Mouse (Mus musculus) forebrain, embryonic 13.5 days (tissue): Measurements from ENCODE around the gene Mrpl50. TPM values are rescaled to one million over a fixed set of nuclear protein-coding genes. Genes with fewer than 3 reads are reported as not detected.
"Not testable (repeated sequence)": the region's sequence is repeated elsewhere in the genome, so short reads cannot be mapped to it uniquely, and the experiment has no call there.

Experiments
- ATAC-seq: fragments of 200-750 bp; cut with Nextera tagmentation; 2 replicates; pipeline ENCODE4 v1.8.0; 2017
- H3K27ac ChIP-seq: fragments of 300-500 bp; sonication (generic); 2 replicates; pipeline ENCODE4 v1.5.1; 2015; ENCODE audit warnings: inconsistent platforms, mild to moderate bottlenecking, moderate library complexity
- H3K27me3 ChIP-seq: fragments of 300-500 bp; sonication (generic); 2 replicates; pipeline ENCODE4 v1.6.1; 2015; ENCODE audit warnings: mild to moderate bottlenecking, inconsistent platforms
- H3K36me3 ChIP-seq: fragments of 300-500 bp; sonication (generic); 2 replicates; pipeline ENCODE4 v1.6.1; 2015; ENCODE audit warnings: mild to moderate bottlenecking, inconsistent platforms; ENCODE audit not compliant: poor library complexity, severe bottlenecking
- H3K4me1 ChIP-seq: fragments of 300-500 bp; sonication (generic); 2 replicates; pipeline ENCODE4 v1.6.1; 2015; ENCODE audit warnings: inconsistent platforms
- H3K4me2 ChIP-seq: fragments of 300-500 bp; sonication (generic); 2 replicates; pipeline ENCODE4 v1.6.1; 2015; ENCODE audit warnings: inconsistent platforms, mild to moderate bottlenecking, moderate library complexity
- H3K4me3 ChIP-seq: fragments of 300-500 bp; sonication (generic); 2 replicates; pipeline ENCODE4 v1.5.1; 2015; ENCODE audit warnings: mild to moderate bottlenecking, inconsistent platforms
- H3K9ac ChIP-seq: fragments of 300-500 bp; sonication (generic); 2 replicates; pipeline ENCODE4 v1.6.1; 2015; ENCODE audit warnings: mild to moderate bottlenecking, inconsistent platforms
- H3K9me3 ChIP-seq: fragments of 300-500 bp; sonication (generic); replicated peaks from 2 replicates; pipeline ENCODE4 v1.6.1; 2016; ENCODE audit warnings: inconsistent platforms
- WGBS: fragments of 180-500 bp; shearing (Covaris S2); methylation state at CpG from one replicate; pipeline ENCODE4 v1.1.7; 2015; 5-methylcytosine and 5-hydroxymethylcytosine counted together
- polyA plus RNA-seq: library from polyadenylated mRNA; unstranded; fragments of >200 nt; fragmentation: Nextera tagmentation; extraction: Ambion mirVana; gene quantifications from 2 replicates; pipeline ENCODE4 v1.2.1, GENCODE M21; 2015

Gene Mrpl50
- polyA plus RNA-seq, 1 experiment from 2014 or later, result 82.1 TPM

DNA sequence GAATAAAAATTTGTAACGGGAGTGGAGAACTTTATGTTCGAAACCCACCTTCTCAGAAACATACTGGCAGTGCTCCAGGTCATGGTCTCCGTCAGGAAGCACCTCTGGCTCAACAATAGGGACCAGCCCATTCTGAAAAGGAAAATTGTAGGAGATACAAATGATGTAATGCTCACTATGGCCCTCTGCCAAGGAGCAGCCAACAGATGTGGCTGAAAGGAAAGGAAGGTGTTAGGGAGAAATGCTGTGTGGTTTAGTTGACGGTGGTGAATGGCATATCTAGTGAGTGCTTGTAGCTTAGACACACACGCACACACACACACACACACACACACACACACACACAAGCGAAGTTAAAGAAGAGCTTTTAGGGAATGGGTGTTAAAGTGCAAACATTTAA, 18.8 kb upstream of the Mrpl50 start:
- Histone ChIP-seq H3K36me3 (no peaks in the 10 kb centered on the region), H3K27ac (no peak overlapping the region), H3K4me2 (no peak overlapping the region), H3K27me3 (no peaks in the 10 kb centered on the region), H3K9ac (no peak overlapping the region), H3K9me3 (no peaks in the 10 kb centered on the region), H3K4me1 (no peaks in the 10 kb centered on the region), H3K4me3 (no peak overlapping the region)
- no peak for ATAC-seq
- WGBS, result 61% methylated on average over 6 of the region's 6 CpGs

DNA sequence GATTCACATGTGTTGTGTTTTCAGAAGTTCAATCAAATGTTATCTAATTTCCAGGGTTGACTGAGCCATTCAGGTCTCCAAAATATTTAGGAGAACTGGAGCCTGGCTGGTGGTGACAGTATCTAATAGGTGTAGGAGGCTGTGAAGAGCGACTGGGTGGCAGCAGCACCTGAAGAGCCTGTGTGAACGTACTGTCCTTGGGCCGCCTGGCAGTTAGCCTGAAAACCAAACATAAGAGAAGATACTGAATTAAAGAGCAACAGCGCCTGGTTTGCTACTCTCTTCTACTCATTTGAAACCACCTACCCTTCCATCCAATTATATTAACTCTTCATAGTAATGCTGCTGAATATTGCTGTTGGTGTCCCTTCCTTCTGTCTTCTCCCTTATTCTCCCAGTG, 15.8 kb upstream of the Mrpl50 start:
- no peak overlapping the region for H3K9ac ChIP-seq
- no peaks in the 10 kb centered on the region for H3K9me3 ChIP-seq
- H3K4me1 ChIP-seq, result no peaks in the 10 kb centered on the region
- no peak overlapping the region for H3K4me3 ChIP-seq
- 89% methylated on average over 4 of the region's 4 CpGs for WGBS
- H3K36me3 ChIP-seq, result peaks cover 9% of the 10 kb centered on the region
- no peaks in the 10 kb centered on the region for H3K27me3 ChIP-seq
- ATAC-seq, result no peak
- no peak overlapping the region for H3K27ac ChIP-seq
- H3K4me2 ChIP-seq, result no peak overlapping the region

DNA sequence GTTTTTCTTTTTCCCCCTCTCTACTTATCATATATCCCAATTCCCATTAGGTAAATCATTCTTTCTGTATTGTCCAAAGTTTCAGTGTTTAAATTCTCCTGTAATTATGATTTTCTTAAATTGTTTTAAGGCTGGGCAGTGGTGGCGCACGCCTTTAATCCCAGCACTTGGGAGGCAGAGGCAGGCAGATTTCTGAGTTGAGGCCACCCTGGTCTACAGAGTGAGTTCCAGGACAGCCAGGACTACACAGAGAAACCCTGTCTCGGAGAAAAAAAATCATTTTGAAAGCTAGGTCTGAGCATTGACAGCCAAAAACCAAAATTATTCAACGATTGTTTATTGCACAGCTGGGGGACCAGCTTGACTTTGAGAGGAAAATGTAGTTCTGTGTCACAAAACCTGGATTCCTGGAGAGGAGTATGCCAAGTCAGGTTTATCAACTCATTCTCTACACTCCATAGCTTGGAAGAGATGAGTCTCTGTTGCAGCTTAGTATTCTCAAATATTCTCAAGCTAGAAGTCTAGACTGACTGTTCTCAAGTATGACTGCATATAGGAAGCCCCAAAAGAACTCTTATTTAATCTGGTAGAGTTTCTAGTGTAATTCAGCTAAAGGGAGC, 14.9 kb upstream of the Mrpl50 start:
- Histone ChIP-seq H3K4me3 (no peak overlapping the region), H3K27ac (no peak overlapping the region), H3K36me3 (peaks cover 12% of the 10 kb centered on the region), H3K9ac (no peak overlapping the region), H3K4me2 (no peak overlapping the region), H3K27me3 (no peaks in the 10 kb centered on the region), H3K9me3 (no peaks in the 10 kb centered on the region), H3K4me1 (no peaks in the 10 kb centered on the region)
- no peak for ATAC-seq
- 90% methylated on average over 4 of the region's 4 CpGs for WGBS

DNA sequence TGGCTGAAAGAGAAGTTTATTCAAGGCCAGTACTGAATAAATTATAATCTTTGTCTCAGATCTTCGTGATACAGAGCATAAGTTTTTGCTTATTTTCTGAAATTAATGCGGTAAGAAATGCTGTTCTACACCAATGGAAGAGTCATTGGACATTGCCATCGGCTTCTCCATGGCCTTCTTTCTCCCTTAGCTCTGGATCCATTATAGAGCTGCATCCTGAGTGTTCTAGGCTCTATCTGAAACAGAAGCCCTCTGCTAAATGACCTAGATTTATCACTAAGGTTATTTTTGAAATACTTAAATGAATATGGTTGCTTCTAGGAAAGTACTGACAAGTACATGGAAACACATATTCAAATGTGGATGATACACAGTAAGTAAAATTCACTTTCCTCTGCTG, 14.1 kb upstream of the Mrpl50 start:
- no peak for ATAC-seq
- Histone ChIP-seq H3K27me3 (no peaks in the 10 kb centered on the region), H3K9ac (no peak overlapping the region), H3K9me3 (0 out of 2 replicates have a peak, but pooled peaks cover under 1% of the 10 kb centered on the region), H3K4me1 (no peaks in the 10 kb centered on the region), H3K27ac (no peak overlapping the region), H3K4me2 (no peak overlapping the region), H3K36me3 (peaks cover 20% of the 10 kb centered on the region), H3K4me3 (no peak overlapping the region)
- WGBS, result 88% methylated on average over 3 of the region's 3 CpGs

DNA sequence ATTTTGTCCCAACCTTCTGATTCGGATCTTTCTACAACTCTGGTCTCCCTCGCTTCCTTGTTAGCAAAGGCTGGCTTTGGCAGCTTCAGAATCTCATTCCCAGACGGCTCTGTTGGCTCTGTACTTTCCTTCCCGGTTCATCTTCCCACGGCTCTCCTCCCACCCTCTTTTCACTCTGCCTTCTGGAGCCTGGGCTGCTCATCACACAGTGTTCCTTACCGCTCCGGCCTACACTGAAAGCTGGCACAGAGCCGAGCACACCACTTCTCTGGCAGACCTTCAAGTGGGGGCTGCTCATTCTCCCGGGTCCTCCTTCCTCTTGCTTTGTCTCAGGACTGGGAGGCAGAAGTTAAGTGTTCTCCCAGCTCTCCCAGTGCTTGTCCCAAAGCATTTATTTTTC, 1.7 kb upstream of the Mrpl50 start:
- WGBS, result 65% methylated on average over 9 of the region's 9 CpGs
- Histone ChIP-seq H3K4me2 (peak overlapping the region; percentile 75), H3K27me3 (no peaks in the 10 kb centered on the region), H3K9ac (0 out of 2 replicates have a peak overlapping the region, but pooled peaks have one; percentile 76), H3K36me3 (peaks cover 20% of the 10 kb centered on the region), H3K4me1 (peaks cover 32% of the 10 kb centered on the region), H3K27ac (no peak overlapping the region), H3K4me3 (peak overlapping the region; percentile 74; the same call in 1 of the 2 replicates), H3K9me3 (no peaks in the 10 kb centered on the region)
- no peak for ATAC-seq

DNA sequence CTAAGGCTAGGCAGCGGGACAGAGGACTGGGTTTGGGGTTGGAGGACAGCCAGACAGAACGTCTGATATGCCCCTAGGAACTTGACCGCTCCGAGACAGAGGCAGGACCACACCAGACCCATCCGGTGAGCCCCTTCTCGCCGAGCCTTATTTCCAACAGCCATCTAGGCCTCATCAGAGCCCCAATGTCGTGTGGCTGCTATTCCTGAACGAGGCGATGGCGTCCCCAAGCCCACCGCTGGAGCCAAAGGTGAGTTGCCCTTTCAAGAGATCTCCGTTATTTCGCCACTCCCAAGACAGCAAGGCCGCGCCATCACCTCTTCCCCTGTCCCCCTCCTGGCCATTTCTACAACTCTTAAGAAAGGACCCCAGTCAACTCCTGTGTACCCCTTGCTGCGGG, 453 bp upstream of the Mrpl50 start:
- ATAC-seq, result no peak; the same call in 1 of the 2 replicates

DNA sequence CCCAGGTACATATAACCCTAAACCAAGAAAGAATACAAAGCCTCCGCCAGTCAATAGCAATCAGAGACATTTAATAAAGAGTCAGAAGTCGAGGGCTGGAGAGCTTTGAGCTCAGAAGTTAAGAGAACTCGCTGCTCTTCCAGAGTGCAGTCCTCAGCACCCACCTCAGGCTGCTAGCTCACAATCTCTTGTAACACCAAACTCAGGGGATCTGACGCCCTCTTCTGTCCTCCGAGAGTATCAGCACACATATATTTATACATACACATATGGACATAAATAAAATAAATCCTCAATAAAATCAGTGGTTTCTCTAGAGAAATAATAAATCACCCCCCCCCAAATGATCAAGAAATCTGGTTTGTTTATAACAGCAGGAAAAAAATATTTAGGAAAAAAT, 1.4 kb downstream of the Mrpl50 start:
- Histone ChIP-seq H3K4me1 (peaks cover 37% of the 10 kb centered on the region), H3K36me3 (peaks cover 22% of the 10 kb centered on the region), H3K4me2 (peak overlapping the region; percentile 47), H3K9me3 (no peaks in the 10 kb centered on the region), H3K27me3 (no peaks in the 10 kb centered on the region), H3K27ac (no peak overlapping the region), H3K9ac (no peak overlapping the region), H3K4me3 (no peak overlapping the region)
- no peak for ATAC-seq
- 75% methylated on average over 5 of the region's 5 CpGs for WGBS

More for the DNA sequence above, 453 bp upstream of the Mrpl50 start:
- peak overlapping the region; percentile 76 for H3K9ac ChIP-seq
- peaks cover 37% of the 10 kb centered on the region for H3K4me1 ChIP-seq
- no peak overlapping the region for H3K27ac ChIP-seq
- H3K9me3 ChIP-seq, result no peaks in the 10 kb centered on the region
- peaks cover 24% of the 10 kb centered on the region for H3K36me3 ChIP-seq
- H3K27me3 ChIP-seq, result no peaks in the 10 kb centered on the region
- under 1% methylated on average over 17 of the region's 17 CpGs for WGBS
- peak overlapping the region; percentile 74 for H3K4me3 ChIP-seq
- peak overlapping the region; percentile 75 for H3K4me2 ChIP-seq

DNA sequence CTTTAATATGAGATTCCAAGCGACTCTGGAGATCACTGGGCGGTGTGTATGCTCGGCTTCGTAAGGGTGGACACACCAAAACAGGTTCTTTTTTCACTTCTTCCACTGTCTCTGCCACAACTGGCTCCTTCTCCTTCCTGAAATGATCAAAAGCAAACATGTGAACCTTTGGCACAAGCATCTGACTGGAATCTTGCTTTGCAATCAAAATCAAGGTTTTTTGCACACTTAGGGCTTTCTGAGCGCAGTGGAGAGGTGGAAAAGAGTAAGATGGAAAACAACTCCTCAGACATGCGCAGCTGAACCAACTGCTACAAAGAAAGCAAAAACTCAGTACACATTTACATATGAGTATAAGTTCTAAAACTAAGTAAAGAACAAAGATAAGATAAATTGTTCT, 6.5 kb downstream of the Mrpl50 start:
- H3K9me3 ChIP-seq, result no peaks in the 10 kb centered on the region
- H3K4me2 ChIP-seq, result no peak overlapping the region
- 96% methylated on average over 6 of the region's 6 CpGs for WGBS
- no peak overlapping the region for H3K9ac ChIP-seq
- peaks cover 32% of the 10 kb centered on the region for H3K36me3 ChIP-seq
- H3K27me3 ChIP-seq, result no peaks in the 10 kb centered on the region
- no peak for ATAC-seq
- peaks cover 15% of the 10 kb centered on the region for H3K4me1 ChIP-seq
- no peak overlapping the region for H3K4me3 ChIP-seq
- no peak overlapping the region for H3K27ac ChIP-seq

DNA sequence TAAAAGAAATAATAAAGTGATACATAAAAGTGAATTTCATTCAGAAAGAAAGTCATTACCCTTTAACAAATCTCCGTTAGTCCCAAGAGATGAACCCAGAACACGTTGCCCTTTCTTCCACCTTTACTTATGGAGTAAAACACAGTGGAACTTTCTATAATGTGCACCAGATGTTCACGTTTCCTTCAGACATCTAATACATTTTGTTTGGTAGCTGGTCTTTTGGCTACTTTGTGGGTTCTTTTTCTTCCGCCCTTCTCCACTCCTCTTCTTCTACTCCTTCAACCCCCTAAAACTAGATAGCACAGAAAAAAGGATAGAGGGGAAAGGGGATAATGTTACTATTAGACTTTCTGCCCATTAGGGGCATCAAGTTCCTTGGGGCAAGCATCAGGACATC, 8.3 kb downstream of the Mrpl50 start:
- Histone ChIP-seq H3K4me2 (no peak overlapping the region), H3K36me3 (peaks cover 32% of the 10 kb centered on the region), H3K4me1 (peaks cover 6% of the 10 kb centered on the region; the same call in 1 of the 2 replicates), H3K4me3 (no peak overlapping the region), H3K27ac (no peak overlapping the region), H3K9me3 (no peaks in the 10 kb centered on the region), H3K9ac (no peak overlapping the region), H3K27me3 (no peaks in the 10 kb centered on the region)
- no peak for ATAC-seq
- 90% methylated on average over 4 of the region's 4 CpGs for WGBS

DNA sequence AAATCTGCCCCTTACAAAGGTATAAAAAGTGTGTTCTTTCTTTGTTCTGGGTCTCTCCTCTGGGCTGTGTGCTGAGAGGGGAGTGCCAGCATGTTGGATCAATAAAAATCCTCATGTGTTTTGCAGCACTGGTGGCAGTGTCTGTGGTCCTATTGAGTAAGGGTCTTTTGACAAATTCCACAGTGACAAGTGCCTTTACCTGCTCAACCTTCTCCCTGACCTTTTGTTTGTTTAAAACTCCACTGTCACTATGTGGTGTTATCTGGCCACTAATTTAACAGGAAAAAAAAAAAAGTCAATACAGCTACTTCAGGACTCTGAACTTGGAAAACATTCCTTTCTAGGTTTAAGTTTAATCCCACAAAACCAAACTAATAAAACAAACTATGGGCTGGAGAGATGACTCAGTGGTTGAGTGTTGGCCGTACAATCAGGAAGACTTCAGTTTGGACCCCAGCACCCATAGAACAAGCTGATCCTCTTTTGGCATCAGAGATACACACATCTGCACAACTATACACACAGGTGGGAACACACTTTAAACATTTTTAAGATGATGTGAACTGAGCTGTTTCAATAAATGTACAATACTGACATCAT, 10.6 kb downstream of the Mrpl50 start:
- not testable (repeated sequence) for H3K4me3 ChIP-seq, ATAC-seq, H3K27me3 ChIP-seq, H3K4me2 ChIP-seq, H3K27ac ChIP-seq, H3K9me3 ChIP-seq, H3K4me1 ChIP-seq, H3K9ac ChIP-seq
- peaks cover 26% of the 10 kb centered on the region for H3K36me3 ChIP-seq
- WGBS, result 90% methylated on average over 1 of the region's 1 CpGs

DNA sequence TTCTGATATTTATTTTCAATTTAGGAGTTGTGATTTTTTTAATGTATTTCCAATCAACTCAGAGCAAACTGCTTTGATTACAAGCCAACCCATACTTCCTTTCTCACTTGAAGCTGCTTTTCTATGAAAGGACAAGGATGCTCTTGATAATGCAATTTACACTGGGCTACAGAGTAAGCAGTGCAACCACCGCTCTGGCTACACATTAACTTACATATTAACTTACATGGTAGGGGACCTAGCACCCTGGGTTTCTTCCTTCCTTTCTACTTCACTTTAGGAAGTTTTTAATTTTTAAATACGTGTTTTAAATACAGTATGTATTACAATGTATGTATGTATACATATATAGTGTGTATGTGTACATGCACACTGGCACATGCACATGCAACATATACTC, 11.7 kb downstream of the Mrpl50 start:
- Histone ChIP-seq H3K9me3 (no peaks in the 10 kb centered on the region), H3K36me3 (peaks cover 22% of the 10 kb centered on the region), H3K4me1 (no peaks in the 10 kb centered on the region), H3K4me3 (no peak overlapping the region), H3K27ac (no peak overlapping the region), H3K27me3 (no peaks in the 10 kb centered on the region), H3K9ac (no peak overlapping the region), H3K4me2 (no peak overlapping the region)
- ATAC-seq, result no peak
- 94% methylated on average over 2 of the region's 2 CpGs for WGBS

DNA sequence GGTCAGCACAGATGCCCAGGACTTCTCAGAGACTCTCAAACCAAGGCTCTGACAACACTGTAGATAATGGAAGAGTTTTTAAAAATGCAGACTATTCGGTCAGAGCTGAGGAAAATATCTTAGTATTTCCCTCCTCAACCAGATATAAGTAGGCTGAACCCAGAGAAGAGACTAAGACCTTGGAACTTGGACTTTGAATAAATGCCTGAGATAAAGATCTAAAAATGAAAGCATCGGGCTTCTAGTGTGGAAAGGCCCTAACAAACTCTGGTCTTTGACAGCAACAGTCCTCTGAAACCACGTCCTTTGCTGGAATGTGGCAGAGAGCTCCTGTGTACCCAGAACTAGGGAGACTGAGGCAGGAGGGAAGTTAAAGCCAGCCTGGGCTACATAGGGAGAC, 14.5 kb downstream of the Mrpl50 start, which contains the start of gene Baat:
Gene Baat, minus strand, starts transcription at position 172 of the 400 bp plus-strand sequence.
- Histone ChIP-seq H3K27ac (no peak within 1 kb of the TSS), H3K27me3 (no peaks in the 10 kb centered on the region), H3K9me3 (no peaks in the 10 kb centered on the region), H3K4me1 (no peaks in the 10 kb centered on the region), H3K36me3 (no peaks in the 10 kb centered on the region), H3K4me3 (no peak within 1 kb of the TSS), H3K4me2 (no peak within 1 kb of the TSS), H3K9ac (no peak within 1 kb of the TSS)
- 81% methylated on average over 3 of the region's 3 CpGs for WGBS
- no peak for ATAC-seq

DNA sequence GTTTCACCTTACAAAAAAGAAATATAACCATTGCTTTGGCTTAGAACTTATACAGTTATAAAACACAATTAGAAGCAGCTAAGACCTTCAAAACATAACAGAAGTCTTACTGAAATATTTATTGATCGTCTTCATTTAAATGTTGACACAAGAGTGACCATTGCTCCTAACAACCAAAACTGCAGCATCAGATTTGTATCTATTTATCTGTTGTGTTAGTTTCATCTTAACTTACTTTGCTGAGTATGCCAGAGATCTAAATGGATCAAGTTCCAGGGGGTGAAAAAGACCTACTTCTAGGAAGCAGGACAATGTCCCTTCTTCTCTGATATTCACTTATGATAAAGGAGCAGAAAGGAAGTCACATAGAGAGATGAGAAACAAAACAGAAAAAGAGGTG, 17.3 kb downstream of the Mrpl50 start:
- WGBS, result 96% methylated on average over 1 of the region's 1 CpGs
- Histone ChIP-seq H3K27ac (no peak overlapping the region), H3K4me3 (no peak overlapping the region), H3K4me2 (no peak overlapping the region), H3K9me3 (no peaks in the 10 kb centered on the region), H3K27me3 (no peaks in the 10 kb centered on the region), H3K4me1 (no peaks in the 10 kb centered on the region), H3K36me3 (no peaks in the 10 kb centered on the region), H3K9ac (no peak overlapping the region)
- no peak for ATAC-seq
